Mouse (Mus musculus) liver, embryonic 14 days (tissue): ENCODE measurements around the gene Gpr12. TPM values are rescaled to one million over a fixed set of nuclear protein-coding genes. Genes with fewer than 3 reads are reported as not detected.

Experiments used
- polyA plus RNA-seq: library from polyadenylated mRNA; depleted of rRNA; stranded (reverse); fragments of >200 nt; gene quantifications from 2 replicates; pipeline ENCODE4 v1.2.3, GENCODE M21; 2012; rRNA removed

The Gpr12 gene
- polyA plus RNA-seq: 0.62 and 0.80 TPM in 2 replicates

DNA sequence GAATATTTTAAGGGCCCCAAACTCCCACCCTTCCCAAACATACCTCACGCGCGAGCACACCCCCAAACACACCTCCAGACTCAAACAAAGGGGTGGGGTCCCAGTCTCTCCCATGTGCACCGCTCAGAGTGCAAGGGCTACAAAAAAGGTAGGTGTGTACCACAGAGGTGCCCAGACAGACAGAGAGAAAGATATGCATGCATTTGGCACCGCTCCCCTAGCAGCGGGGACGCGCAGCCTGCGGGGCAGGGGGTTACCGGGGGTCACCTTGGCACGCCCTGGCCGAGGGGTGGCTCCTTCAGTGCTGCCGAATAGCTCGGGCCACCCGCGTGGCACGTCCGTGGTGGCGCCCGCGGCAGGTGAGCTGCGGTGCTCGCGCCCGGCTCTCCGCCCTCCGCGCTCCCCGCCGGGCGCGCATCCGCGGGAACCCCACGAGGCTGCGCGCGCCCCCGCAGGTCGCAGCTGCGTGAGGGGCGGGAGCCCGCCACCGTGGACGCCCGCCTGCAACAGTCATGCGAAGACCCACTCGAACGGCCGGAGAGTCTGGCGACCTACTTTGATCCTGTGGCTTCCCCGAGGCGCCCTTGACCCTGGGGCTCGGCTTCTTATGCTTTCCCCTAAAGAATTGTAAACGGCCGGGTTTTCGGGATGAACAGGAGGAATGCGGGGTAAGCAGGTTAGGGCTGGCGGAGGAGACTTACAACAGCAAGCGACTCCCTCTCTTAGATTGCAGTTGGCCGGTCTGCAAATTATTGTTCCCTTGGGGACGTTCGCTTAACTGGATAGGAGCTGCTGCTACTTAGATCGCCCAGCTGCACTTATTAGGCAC, at the start of gene Gpr12:
Gene Gpr12 (minus strand): TSS at position 762 of the 829 bp plus-strand sequence.

DNA sequence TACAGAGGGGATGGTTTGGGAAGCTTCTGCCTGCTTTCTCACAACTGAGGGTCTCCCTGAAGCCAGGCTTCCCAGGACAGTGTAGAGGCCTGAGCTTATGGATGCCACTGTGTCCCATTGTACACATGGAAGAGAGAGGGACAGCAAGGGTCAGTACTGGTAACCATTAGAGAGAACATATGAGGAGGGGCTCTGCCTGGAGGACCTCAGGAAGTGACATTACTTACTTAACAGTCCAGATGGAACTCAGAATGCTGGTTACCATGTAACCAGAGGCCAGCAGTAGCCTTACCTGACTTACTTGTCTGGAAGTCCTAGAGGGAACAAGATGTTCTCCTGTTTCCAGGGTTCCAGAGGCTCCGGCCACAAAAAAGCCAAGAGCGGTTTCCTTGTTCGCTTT, 29.2 kb downstream of the Gpr12 start, which contains the start of gene Gm3415:
Gene Gm3415 (plus strand): TSS at position 301 of the 400 bp plus-strand sequence.

DNA sequence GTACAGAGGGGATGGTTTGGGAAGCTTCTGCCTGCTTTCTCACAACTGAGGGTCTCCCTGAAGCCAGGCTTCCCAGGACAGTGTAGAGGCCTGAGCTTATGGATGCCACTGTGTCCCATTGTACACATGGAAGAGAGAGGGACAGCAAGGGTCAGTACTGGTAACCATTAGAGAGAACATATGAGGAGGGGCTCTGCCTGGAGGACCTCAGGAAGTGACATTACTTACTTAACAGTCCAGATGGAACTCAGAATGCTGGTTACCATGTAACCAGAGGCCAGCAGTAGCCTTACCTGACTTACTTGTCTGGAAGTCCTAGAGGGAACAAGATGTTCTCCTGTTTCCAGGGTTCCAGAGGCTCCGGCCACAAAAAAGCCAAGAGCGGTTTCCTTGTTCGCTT, 47.7 kb downstream of the Gpr12 start, which contains the start of gene Gm3409:
Gene Gm3409 (plus strand): TSS at position 301 of the 400 bp plus-strand sequence.

Other genes with a start within 250 kb of the Gpr12 start
- 0.05 and 0.08 TPM in 2 replicates for gene Wasf3, start 200.3 kb downstream of the Gpr12 start, polyA plus RNA-seq
- gene Gm6408, start 103.3 kb downstream of the Gpr12 start, polyA plus RNA-seq: not detected in 2 replicates
- gene Gm6370, start 93.9 kb downstream of the Gpr12 start, polyA plus RNA-seq: not detected in 2 replicates
- gene 4930449I24Rik, start 82.8 kb downstream of the Gpr12 start, polyA plus RNA-seq: not detected in 2 replicates
- not detected in 2 replicates for gene Gm3402, start 71.1 kb downstream of the Gpr12 start, polyA plus RNA-seq
- gene Gm3404, start 59.4 kb downstream of the Gpr12 start, polyA plus RNA-seq: not detected in 2 replicates
- not detected in 2 replicates for gene Gm3409, start 47.6 kb downstream of the Gpr12 start, polyA plus RNA-seq
- not detected in 2 replicates for gene Gm3415, start 29.1 kb downstream of the Gpr12 start, polyA plus RNA-seq
- gene Usp12, start 209.8 kb upstream of the Gpr12 start, polyA plus RNA-seq: 7.3 and 8.7 TPM in 2 replicates
- gene Rpl21, start 247.7 kb upstream of the Gpr12 start, polyA plus RNA-seq: 269 and 303 TPM in 2 replicates